Mouse (Mus musculus): ENCODE data around the gene Rab21. TPM values are rescaled to one million over a fixed set of nuclear protein-coding genes. Genes with fewer than 3 reads are reported as not detected.

The Rab21 gene
- polyA plus RNA-seq, 1 experiment from 2014 or later: 7.4 TPM

GRCm38 (mm10) chr10:115298683-115299082 is 16.7 kb downstream of the Rab21 start:
- DNase-seq: no peak
- no peak overlapping the region for H3K4me2 ChIP-seq
- H3K9me3 ChIP-seq (ENCODE audit: low read depth, low read length): no peaks in the 10 kb centered on the region
- ATAC-seq (ENCODE audit: insufficient read depth): no peak
- no peak overlapping the region for H3K4me3 ChIP-seq (ENCODE audit: low read depth, low read length)
- TF ChIP-seq CTCF (IDR thresholded peaks at IDR 0.05; ENCODE audit: low read depth): no peak
- WGBS: 93% methylated on average over 4 of the region's 4 CpGs
- no peak overlapping the region for H3K27ac ChIP-seq (ENCODE audit: low read depth)
- H3K27me3 ChIP-seq (ENCODE audit: insufficient read depth, low read length): no peaks in the 10 kb centered on the region
- no peak overlapping the region for H3K9ac ChIP-seq
- H3K4me1 ChIP-seq (ENCODE audit: insufficient read depth): no peaks in the 10 kb centered on the region
- H3K36me3 ChIP-seq (ENCODE audit: insufficient read depth): peaks cover 57% of the 10 kb centered on the region

- Histone ChIP-seq H3K4me2 (no peak overlapping the region), H3K9me3 (ENCODE audit: low read depth, low read length) (no peaks in the 10 kb centered on the region), H3K27me3 (ENCODE audit: insufficient read depth, low read length) (no peaks in the 10 kb centered on the region), H3K36me3 (ENCODE audit: insufficient read depth) (peaks cover 68% of the 10 kb centered on the region), H3K9ac (no peak overlapping the region), H3K4me1 (ENCODE audit: insufficient read depth) (no peaks in the 10 kb centered on the region), H3K4me3 (ENCODE audit: low read depth, low read length) (no peak overlapping the region), H3K27ac (ENCODE audit: low read depth) (no peak overlapping the region)
- DNase-seq (no peak), ATAC-seq (ENCODE audit: insufficient read depth) (no peak)
- WGBS: 82% methylated on average over 5 of the region's 5 CpGs
- TF ChIP-seq CTCF (IDR thresholded peaks at IDR 0.05; ENCODE audit: low read depth): no peak
Measured at GRCm38 (mm10) chr10:115297582-115297981, 17.8 kb downstream of the Rab21 start.

GRCm38 (mm10) chr10:115296401-115296935 is 18.9 kb downstream of the Rab21 start:
- H3K27me3 ChIP-seq (ENCODE audit: insufficient read depth, low read length): no peaks in the 10 kb centered on the region
- peak; percentile 27 for DNase-seq
- 74% methylated on average over 9 of the region's 9 CpGs for WGBS
- peaks cover 70% of the 10 kb centered on the region for H3K36me3 ChIP-seq (ENCODE audit: insufficient read depth)
- no peaks in the 10 kb centered on the region for H3K4me1 ChIP-seq (ENCODE audit: insufficient read depth)
- no peak overlapping the region for H3K4me2 ChIP-seq
- H3K9ac ChIP-seq: no peak overlapping the region
- ATAC-seq (ENCODE audit: insufficient read depth): no peak
- no peaks in the 10 kb centered on the region for H3K9me3 ChIP-seq (ENCODE audit: low read depth, low read length)
- no peak overlapping the region for H3K4me3 ChIP-seq (ENCODE audit: low read depth, low read length)
- TF ChIP-seq CTCF (IDR thresholded peaks at IDR 0.05; ENCODE audit: low read depth): peak; percentile 22; the same call in 1 of the 2 replicates
- H3K27ac ChIP-seq (ENCODE audit: low read depth): no peak overlapping the region

GRCm38 (mm10) chr10:115295162-115295561 is 20.2 kb downstream of the Rab21 start:
- DNase-seq (no peak), ATAC-seq (ENCODE audit: insufficient read depth) (no peak)
- Histone ChIP-seq H3K9me3 (ENCODE audit: low read depth, low read length) (no peaks in the 10 kb centered on the region), H3K4me1 (ENCODE audit: insufficient read depth) (no peaks in the 10 kb centered on the region), H3K27me3 (ENCODE audit: insufficient read depth, low read length) (no peaks in the 10 kb centered on the region), H3K4me2 (no peak overlapping the region), H3K4me3 (ENCODE audit: low read depth, low read length) (no peak overlapping the region), H3K27ac (ENCODE audit: low read depth) (no peak overlapping the region), H3K36me3 (ENCODE audit: insufficient read depth) (peaks cover 64% of the 10 kb centered on the region), H3K9ac (no peak overlapping the region)
- TF ChIP-seq CTCF (IDR thresholded peaks at IDR 0.05; ENCODE audit: low read depth): no peak
- WGBS: 98% methylated on average over 3 of the region's 3 CpGs

- Histone ChIP-seq H3K27ac (ENCODE audit: low read depth) (no peak overlapping the region), H3K9me3 (ENCODE audit: low read depth, low read length) (no peaks in the 10 kb centered on the region), H3K27me3 (ENCODE audit: insufficient read depth, low read length) (no peaks in the 10 kb centered on the region), H3K4me3 (ENCODE audit: low read depth, low read length) (no peak overlapping the region), H3K9ac (no peak overlapping the region), H3K4me2 (no peak overlapping the region), H3K4me1 (ENCODE audit: insufficient read depth) (no peaks in the 10 kb centered on the region), H3K36me3 (ENCODE audit: insufficient read depth) (peaks cover 64% of the 10 kb centered on the region)
- no peak for TF ChIP-seq CTCF (IDR thresholded peaks at IDR 0.05; ENCODE audit: low read depth)
- WGBS: 95% methylated on average over 7 of the region's 7 CpGs
- ATAC-seq (ENCODE audit: insufficient read depth): no peak
- no peak for DNase-seq
Measured at GRCm38 (mm10) chr10:115294715-115295114, 20.7 kb downstream of the Rab21 start.

- no peak for TF ChIP-seq CTCF (IDR thresholded peaks at IDR 0.05; ENCODE audit: low read depth)
- H3K4me1 ChIP-seq (ENCODE audit: insufficient read depth): no peaks in the 10 kb centered on the region
Measured at GRCm38 (mm10) chr10:115293946-115294345, 21.4 kb downstream of the Rab21 start.

GRCm38 (mm10) chr10:115290671-115291070 is 24.7 kb downstream of the Rab21 start:
- DNase-seq: no peak
- no peaks in the 10 kb centered on the region for H3K4me1 ChIP-seq (ENCODE audit: insufficient read depth)
- no peaks in the 10 kb centered on the region for H3K9me3 ChIP-seq (ENCODE audit: low read depth, low read length)
- peaks cover 68% of the 10 kb centered on the region for H3K36me3 ChIP-seq (ENCODE audit: insufficient read depth)
- 92% methylated on average over 9 of the region's 9 CpGs for WGBS
- H3K27ac ChIP-seq (ENCODE audit: low read depth): no peak overlapping the region
- ATAC-seq (ENCODE audit: insufficient read depth): no peak
- no peak overlapping the region for H3K9ac ChIP-seq
- no peaks in the 10 kb centered on the region for H3K27me3 ChIP-seq (ENCODE audit: insufficient read depth, low read length)
- H3K4me3 ChIP-seq (ENCODE audit: low read depth, low read length): no peak overlapping the region
- no peak overlapping the region for H3K4me2 ChIP-seq
- no peak for TF ChIP-seq CTCF (IDR thresholded peaks at IDR 0.05; ENCODE audit: low read depth)

More at GRCm38 (mm10) chr10:115293946-115294345, 21.4 kb downstream of the Rab21 start:
- Histone ChIP-seq H3K27ac (ENCODE audit: low read depth) (no peak overlapping the region), H3K9me3 (ENCODE audit: low read depth, low read length) (no peaks in the 10 kb centered on the region), H3K27me3 (ENCODE audit: insufficient read depth, low read length) (no peaks in the 10 kb centered on the region), H3K4me3 (ENCODE audit: low read depth, low read length) (no peak overlapping the region), H3K9ac (no peak overlapping the region), H3K4me2 (no peak overlapping the region), H3K36me3 (ENCODE audit: insufficient read depth) (peaks cover 62% of the 10 kb centered on the region)
- ATAC-seq (ENCODE audit: insufficient read depth): no peak
- DNase-seq: no peak
- WGBS: 94% methylated on average over 7 of the region's 7 CpGs

Data from lung, embryonic 14.5 days (tissue).